Mouse (Mus musculus) MEL (cell line): ENCODE measurements around the gene Fam81a. TPM values are rescaled to one million over a fixed set of nuclear protein-coding genes. Genes with fewer than 3 reads are reported as not detected.

Experiments
- DNase-seq: peaks from one replicate; pipeline ENCODE4 v3.0.0; 2011; ENCODE audit warnings: low read depth, low spot score
- H3K27ac ChIP-seq: 2 replicates; pipeline ENCODE4 v1.5.1; 2012; ENCODE audit warnings: low read depth, mild to moderate bottlenecking, control low read depth, low read length, moderate library complexity; ENCODE audit not compliant: control insufficient read depth
- H3K27me3 ChIP-seq, 2 experiments: fragments of 150-350 bp in 1 of 2; sonication (generic) in 1 of 2; 2 replicates each; pipeline ENCODE4 v1.6.1; 2012; ENCODE audit warnings: low read length in 2 of 2, mild to moderate bottlenecking in 2 of 2, improper control_type of control experiment in 1 of 2, moderate library complexity in 1 of 2; ENCODE audit not compliant: insufficient read depth in 2 of 2, control insufficient read depth in 1 of 2
- H3K36me3 ChIP-seq, 2 experiments: 2 replicates each; pipeline ENCODE4 v1.6.1; 2012 to 2014; ENCODE audit warnings: low read length in 2 of 2, improper control_type of control experiment in 1 of 2, inconsistent platforms in 1 of 2, mild to moderate bottlenecking in 1 of 2; ENCODE audit not compliant: insufficient read depth in 2 of 2, control insufficient read depth in 1 of 2
- H3K4me1 ChIP-seq, 2 experiments: fragments of 150-350 bp in 1 of 2; sonication (generic) in 1 of 2; 2 replicates each; pipeline ENCODE4 v1.6.1; 2012; ENCODE audit warnings: low read length in 2 of 2, improper control_type of control experiment in 1 of 2, mild to moderate bottlenecking in 1 of 2; ENCODE audit not compliant: insufficient read depth in 2 of 2, control insufficient read depth in 1 of 2
- H3K4me3 ChIP-seq, 2 experiments: fragments of 150-350 bp in 1 of 2; sonication (generic) in 1 of 2; 2 replicates each; pipeline ENCODE4 v1.5.1; 2012; ENCODE audit warnings: low read depth in 2 of 2, low read length in 2 of 2, mild to moderate bottlenecking in 2 of 2, moderate library complexity in 2 of 2, control low read depth in 1 of 2, improper control_type of control experiment in 1 of 2; ENCODE audit not compliant: control insufficient read depth in 1 of 2, insufficient read depth in 1 of 2
- H3K79me2 ChIP-seq: 2 replicates; pipeline ENCODE4 v1.6.1; 2012; ENCODE audit warnings: mild to moderate bottlenecking, low read length, moderate library complexity; ENCODE audit not compliant: control insufficient read depth, poor library complexity, insufficient read depth
- H3K9ac ChIP-seq: 2 replicates; pipeline ENCODE4 v1.6.1; 2012; ENCODE audit warnings: low read depth, mild to moderate bottlenecking, control low read depth, low read length, moderate library complexity; ENCODE audit not compliant: control insufficient read depth, poor library complexity, severe bottlenecking
- H3K9me3 ChIP-seq: fragments of 150-350 bp; sonication (generic); replicated peaks from 2 replicates; pipeline ENCODE4 v1.6.1; 2012; ENCODE audit warnings: mild to moderate bottlenecking, low read length, improper control_type of control experiment, moderate library complexity; ENCODE audit not compliant: insufficient read depth
- GATA1 ChIP-seq: IDR thresholded peaks from 2 replicates; pipeline ENCODE4 v1.6.1; 2011; ENCODE audit warnings: low read depth, low read length, improper control_type of control experiment
- JUND ChIP-seq: IDR thresholded peaks from 2 replicates; pipeline ENCODE4 v1.6.1; 2011; ENCODE audit warnings: low read depth, mild to moderate bottlenecking, improper control_type of control experiment, low read length
- KAT2A ChIP-seq: conservative IDR thresholded peaks from 2 replicates; pipeline ENCODE4 v1.6.1; 2012; ENCODE audit warnings: low read depth, low read length, improper control_type of control experiment, inconsistent platforms
- MAX ChIP-seq: IDR thresholded peaks from 2 replicates; pipeline ENCODE4 v1.6.1; 2011; ENCODE audit warnings: low read length, improper control_type of control experiment
- MEF2A ChIP-seq: IDR thresholded peaks from 2 replicates; pipeline ENCODE4 v1.6.1; 2014; ENCODE audit warnings: low read depth, mild to moderate bottlenecking, inconsistent platforms, low read length, improper control_type of control experiment; ENCODE audit not compliant: poor library complexity, insufficient replicate concordance, severe bottlenecking; ENCODE audit errors: extremely low read depth
- MYB ChIP-seq: IDR thresholded peaks from 2 replicates; pipeline ENCODE4 v1.6.1; 2011; ENCODE audit warnings: mild to moderate bottlenecking, low read depth, low read length, improper control_type of control experiment
- NELFE ChIP-seq: IDR thresholded peaks from 2 replicates; pipeline ENCODE4 v1.6.1; 2011; ENCODE audit warnings: low read depth, low read length, improper control_type of control experiment
- NRF1 ChIP-seq: IDR thresholded peaks from 2 replicates; pipeline ENCODE4 v1.6.1; 2014; ENCODE audit warnings: low read depth, mild to moderate bottlenecking, inconsistent platforms, low read length, improper control_type of control experiment, moderate library complexity; ENCODE audit not compliant: poor library complexity, insufficient read depth, severe bottlenecking
- POLR2AphosphoS2 ChIP-seq: IDR thresholded peaks from 2 replicates; pipeline ENCODE4 v1.6.1; 2011; ENCODE audit warnings: low read length, improper control_type of control experiment
- POLR2AphosphoS5 ChIP-seq: IDR thresholded peaks from 2 replicates; pipeline ENCODE4 v1.6.1; 2012; ENCODE audit warnings: low read depth, borderline replicate concordance, mild to moderate bottlenecking, inconsistent platforms, low read length, moderate library complexity, mixed read lengths
- SIN3A ChIP-seq: IDR thresholded peaks from 2 replicates; pipeline ENCODE4 v1.6.1; 2012; ENCODE audit warnings: low read length, improper control_type of control experiment, inconsistent platforms
- SMC3 ChIP-seq: IDR thresholded peaks from 2 replicates; pipeline ENCODE4 v1.6.1; 2011; ENCODE audit warnings: low read depth, low read length, improper control_type of control experiment
- TAL1 ChIP-seq: IDR thresholded peaks from 2 replicates; pipeline ENCODE4 v1.6.1; 2012; ENCODE audit warnings: mild to moderate bottlenecking, inconsistent platforms, low read length, moderate library complexity, mixed read lengths
- USF2 ChIP-seq, 2 experiments: IDR thresholded peaks; 2 replicates each; pipeline ENCODE4 v1.6.1; 2011 to 2012; ENCODE audit warnings: improper control_type of control experiment in 2 of 2, low read length in 2 of 2, borderline replicate concordance in 1 of 2, inconsistent platforms in 1 of 2, low read depth in 1 of 2, mild to moderate bottlenecking in 1 of 2; ENCODE audit not compliant: insufficient read depth in 1 of 2
- ZC3H11A ChIP-seq: IDR thresholded peaks from 2 replicates; pipeline ENCODE4 v1.6.1; 2012; ENCODE audit warnings: low read depth, mild to moderate bottlenecking, inconsistent platforms, low read length, improper control_type of control experiment
- ZKSCAN1 ChIP-seq: IDR thresholded peaks from 2 replicates; pipeline ENCODE4 v1.6.1; 2012; ENCODE audit warnings: low read depth, mild to moderate bottlenecking, inconsistent platforms, low read length, improper control_type of control experiment, moderate library complexity
- ZMIZ1 ChIP-seq: IDR thresholded peaks from 2 replicates; pipeline ENCODE4 v1.6.1; 2012; ENCODE audit warnings: low read depth, mild to moderate bottlenecking, inconsistent platforms, low read length, improper control_type of control experiment, moderate library complexity
- ZNF384 ChIP-seq: IDR thresholded peaks from 2 replicates; pipeline ENCODE4 v1.6.1; 2012; ENCODE audit warnings: low read depth, mild to moderate bottlenecking, inconsistent platforms, low read length, improper control_type of control experiment
- polyA plus RNA-seq, 2 experiments: library from polyadenylated mRNA; stranded (reverse) in 1 of 2; unstranded in 1 of 2; fragments of >175 nt in 1 of 2; fragments of >200 nt in 1 of 2; gene quantifications; 2 replicates each; pipeline versions ENCODE4 v1.2.1 to v1.2.4; 2012; ENCODE audit warnings: low replicate concordance in 2 of 2, low read depth in 1 of 2; ENCODE audit not compliant: insufficient read length in 2 of 2, insufficient read depth in 1 of 2, missing spikeins in 1 of 2
- total RNA-seq: library from RNA; depleted of rRNA; stranded (reverse); fragments of 300-350 nt; gene quantifications from 2 replicates; pipeline ENCODE4 v1.2.3, GENCODE M21; 2012

Fam81a gene
- total and polyA plus RNA-seq, 3 experiments, result not detected

- no peaks in the 10 kb centered on the region for H3K9me3 ChIP-seq
- no peak for DNase-seq
Measured at GRCm38 (mm10) chr9:70088786-70089096, 53.6 kb downstream of the Fam81a start.

DNA sequence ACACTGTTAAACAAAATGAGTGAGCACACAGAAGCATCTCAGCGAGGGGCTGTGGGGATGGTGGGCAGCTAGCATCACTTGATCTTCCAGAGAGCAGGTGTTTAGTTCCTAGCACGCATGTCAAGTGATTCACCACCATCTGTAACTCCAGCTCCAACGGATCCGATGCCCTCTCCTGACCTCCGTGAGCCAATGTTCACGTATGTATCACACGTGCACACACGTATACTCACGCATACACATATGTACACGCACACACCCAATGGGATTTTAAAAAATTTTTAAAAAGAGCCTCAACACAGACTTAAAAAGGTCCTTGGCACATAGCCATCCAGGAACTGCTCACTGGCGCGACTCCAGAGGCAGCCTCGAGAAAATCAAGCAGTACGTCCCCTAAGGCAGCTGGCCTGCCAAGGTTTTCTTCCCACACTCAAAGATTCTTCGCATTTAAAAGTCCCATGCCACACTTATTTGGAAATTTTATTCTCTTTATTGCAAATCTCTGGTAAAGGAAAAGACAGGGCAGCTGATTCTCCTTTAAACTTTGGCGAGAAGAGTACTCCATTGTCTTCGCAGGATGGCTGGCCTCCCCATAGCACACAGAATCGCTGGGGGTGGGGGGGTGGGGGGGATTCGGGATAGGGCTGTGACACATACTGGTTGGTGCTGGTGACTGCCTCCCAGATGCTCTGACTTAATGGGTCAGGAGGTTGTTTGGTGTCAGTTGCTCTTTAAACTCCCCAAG lies 54.1 kb downstream of the Fam81a start:
- H3K4me3 ChIP-seq, result no peak overlapping the region
- no peaks in the 10 kb centered on the region for H3K27me3 ChIP-seq
- no peak for TF ChIP-seq GATA1
- TF ChIP-seq, all 39 proteins: peak for 0
- H3K4me1 ChIP-seq, result no peaks in the 10 kb centered on the region
- DNase-seq, result no peak
- H3K9ac ChIP-seq, result no peak overlapping the region
- no peaks in the 10 kb centered on the region for H3K79me2 ChIP-seq
- H3K9me3 ChIP-seq, result no peaks in the 10 kb centered on the region
- no peak overlapping the region for H3K27ac ChIP-seq
- H3K36me3 ChIP-seq, result no peaks in the 10 kb centered on the region

More at GRCm38 (mm10) chr9:70088786-70089096, 53.6 kb downstream of the Fam81a start:
- Histone ChIP-seq H3K9ac (no peak overlapping the region), H3K4me1 (no peaks in the 10 kb centered on the region), H3K79me2 (no peaks in the 10 kb centered on the region), H3K36me3 (no peaks in the 10 kb centered on the region), H3K4me3 (no peak overlapping the region), H3K27me3 (0 out of 4 replicates have a peak, but pooled peaks cover 0 to 1% of the 10 kb centered on the region in 2 experiments), H3K27ac (no peak overlapping the region)
- TF ChIP-seq NELFE (no peak), JUND (no peak), ZC3H11A (no peak), MYB (no peak), SIN3A (no peak), MAX (no peak), ZNF384 (no peak), ZMIZ1 (no peak), GATA1 (no peak), TAL1 (no peak), SMC3 (no peak), KAT2A (no peak)

DNA sequence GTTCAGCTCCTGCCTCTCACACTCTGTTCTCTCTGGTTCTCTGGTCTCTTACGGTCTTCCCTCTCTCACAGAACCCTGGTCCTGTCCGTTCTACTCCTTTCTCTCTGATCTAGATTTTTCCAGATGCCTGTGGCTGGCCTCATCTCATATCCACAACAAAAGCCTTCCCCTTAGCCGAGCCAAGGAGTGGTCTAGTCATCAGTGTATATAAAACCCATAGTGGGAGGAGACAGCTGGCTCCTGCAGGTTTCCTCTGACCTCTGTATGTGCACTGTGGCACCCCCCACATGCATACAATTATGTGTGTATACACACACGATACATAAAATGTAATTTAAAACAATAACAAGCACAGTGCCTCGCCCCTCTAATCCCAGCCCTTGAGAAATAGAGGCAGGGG lies 55.0 kb downstream of the Fam81a start:
- H3K79me2 ChIP-seq, result no peaks in the 10 kb centered on the region
- no peak overlapping the region for H3K4me3 ChIP-seq
- no peak overlapping the region for H3K9ac ChIP-seq
- no peaks in the 10 kb centered on the region for H3K36me3 ChIP-seq
- H3K4me1 ChIP-seq, result no peaks in the 10 kb centered on the region
- TF ChIP-seq POLR2AphosphoS5, result no peak
- TF ChIP-seq POLR2AphosphoS2, result no peak
- TF ChIP-seq USF2 (IDR thresholded peaks at IDR 0.05; ENCODE audit: borderline replicate concordance in 1 of 2, insufficient read depth in 1 of 2, low read depth in 1 of 2, low read length in 2 of 2), result no peak
- TF ChIP-seq ZKSCAN1, result no peak
- no peak for TF ChIP-seq MEF2A
- no peak for TF ChIP-seq NRF1
- no peak for DNase-seq
- H3K27ac ChIP-seq, result no peak overlapping the region
- no peaks in the 10 kb centered on the region for H3K9me3 ChIP-seq
- H3K27me3 ChIP-seq, result no peaks in the 10 kb centered on the region
